Mouse (Mus musculus) frontal cortex, postnatal 36 days (tissue): ENCODE data around the gene Epp13.
"Not testable (repeated sequence)": the region's sequence is repeated elsewhere in the genome, so short reads cannot be mapped to it uniquely, and the experiment has no call there.

Experiments used
- DNase-seq, 2 experiments: peaks; one replicate each; pipeline ENCODE4 v3.0.0; 2022; ENCODE audit warnings: low spot score in 2 of 2

Gene Epp13

DNA sequence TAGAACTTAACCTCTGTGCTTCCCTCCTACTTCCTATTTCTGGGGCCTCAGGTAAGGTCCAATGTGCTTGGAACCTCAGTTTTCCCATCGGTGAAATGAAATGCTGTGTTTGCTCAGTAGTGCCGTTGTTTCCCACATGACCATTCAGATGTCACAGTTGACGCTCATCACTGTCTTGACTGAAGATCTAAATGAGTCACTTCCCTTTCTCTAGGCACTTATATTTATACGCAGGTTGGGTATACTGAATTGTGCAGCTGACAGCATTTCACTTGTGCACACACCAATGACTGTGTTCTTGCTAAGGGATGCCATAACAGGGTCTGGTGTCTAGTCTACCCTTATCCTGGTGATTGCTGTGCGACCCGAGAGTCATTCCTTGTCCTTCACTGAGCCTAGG lies 32.9 kb downstream of the Epp13 start:
- DNase-seq = no peak

DNA sequence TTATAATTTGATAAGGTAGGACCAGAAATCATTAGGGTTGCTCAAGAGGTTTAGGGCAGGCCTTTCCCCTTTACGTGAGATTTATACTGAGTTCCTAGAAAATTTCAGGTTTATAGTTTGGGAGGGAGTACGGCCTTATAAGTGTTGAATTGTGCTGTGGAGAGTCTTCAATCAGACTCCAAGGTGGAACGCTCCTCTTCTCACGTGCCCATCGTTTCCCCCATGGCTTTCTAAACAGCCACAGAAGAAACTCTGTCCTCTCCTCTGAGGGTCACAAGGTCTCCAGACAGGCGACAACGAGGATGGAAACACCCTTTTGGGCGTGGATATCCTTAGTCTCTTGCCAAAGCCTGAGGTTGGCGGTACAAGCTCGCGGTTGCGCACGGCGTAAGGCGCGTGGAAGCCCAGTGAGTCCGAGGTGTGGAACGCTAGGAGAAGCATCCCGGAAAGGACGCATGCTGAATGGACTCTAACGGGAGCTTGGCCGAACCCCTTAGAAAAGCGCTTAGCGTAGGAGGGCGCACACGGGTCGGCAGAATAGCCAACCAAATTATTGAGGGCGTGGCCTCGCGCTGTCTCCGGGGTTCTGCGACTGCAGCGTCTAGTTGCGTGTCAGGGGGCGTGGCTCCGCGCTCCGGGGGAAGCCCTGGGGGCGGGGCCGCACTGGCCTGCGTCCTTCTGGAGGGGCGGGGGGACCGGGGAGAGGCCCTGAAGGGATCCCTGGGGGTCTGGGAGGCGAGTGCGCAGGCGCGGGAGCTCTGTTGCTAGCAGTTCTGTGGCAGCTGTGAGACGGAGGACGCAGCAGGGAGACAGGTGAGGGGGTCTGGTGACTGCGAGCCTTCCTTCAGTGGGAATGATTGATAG lies 33.6 kb downstream of the Epp13 start, which contains the start of gene Zfp667:
Gene Zfp667 (plus strand): TSS at position 738 of the 864 bp plus-strand sequence.
- DNase-seq = peak; percentile 95 to 97

DNA sequence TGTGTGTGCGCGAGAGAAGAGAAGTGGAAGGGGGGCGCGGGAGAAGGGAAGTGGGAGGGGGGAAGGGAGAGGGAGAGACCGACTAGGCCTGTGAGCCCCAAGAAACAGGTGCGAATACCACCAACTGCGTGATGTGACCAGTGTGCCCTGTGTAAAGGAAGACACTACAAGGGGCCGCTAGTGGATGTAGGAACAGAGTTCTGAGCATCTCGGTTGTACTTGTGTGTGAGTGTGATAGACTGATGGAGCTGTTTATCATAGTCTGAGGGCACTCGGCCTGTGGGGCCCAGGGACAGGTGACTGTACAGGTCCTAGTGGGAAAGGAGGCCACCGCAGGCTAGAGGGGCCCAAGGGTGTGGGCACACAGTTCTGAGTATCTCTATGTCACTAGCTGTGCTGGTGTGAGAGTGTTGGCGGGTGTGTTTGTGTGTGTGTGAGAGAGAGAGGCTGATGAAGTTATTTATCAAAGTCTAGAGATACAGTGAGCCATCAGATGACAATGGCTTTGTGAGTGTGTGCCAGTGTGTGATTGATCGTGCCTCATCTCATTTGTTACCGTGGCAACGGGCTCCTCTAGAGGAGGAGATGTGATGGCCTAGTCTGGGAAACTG lies 34.5 kb downstream of the Epp13 start:
- peak in 1 of 2 experiments; percentile 15 for DNase-seq

DNA sequence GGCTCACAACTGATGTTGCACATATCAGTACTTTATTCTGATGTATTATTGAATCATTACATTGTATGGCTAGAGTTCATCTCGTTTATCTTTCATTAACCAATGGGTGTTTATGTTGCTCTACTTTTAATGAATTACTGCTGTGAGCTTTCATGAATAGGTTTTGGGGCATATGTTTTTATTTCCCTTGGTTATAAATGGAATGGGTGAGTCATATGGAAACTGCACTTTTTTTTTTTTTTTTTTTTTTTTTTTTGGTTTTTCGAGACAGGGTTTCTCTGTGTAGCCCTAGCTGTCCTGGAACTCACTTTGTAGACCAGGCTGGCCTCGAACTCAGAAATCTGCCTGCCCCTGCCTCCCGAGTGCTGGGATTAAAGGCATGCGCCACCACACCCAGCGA lies 38.6 kb downstream of the Epp13 start:
- not testable (repeated sequence) for DNase-seq

DNA sequence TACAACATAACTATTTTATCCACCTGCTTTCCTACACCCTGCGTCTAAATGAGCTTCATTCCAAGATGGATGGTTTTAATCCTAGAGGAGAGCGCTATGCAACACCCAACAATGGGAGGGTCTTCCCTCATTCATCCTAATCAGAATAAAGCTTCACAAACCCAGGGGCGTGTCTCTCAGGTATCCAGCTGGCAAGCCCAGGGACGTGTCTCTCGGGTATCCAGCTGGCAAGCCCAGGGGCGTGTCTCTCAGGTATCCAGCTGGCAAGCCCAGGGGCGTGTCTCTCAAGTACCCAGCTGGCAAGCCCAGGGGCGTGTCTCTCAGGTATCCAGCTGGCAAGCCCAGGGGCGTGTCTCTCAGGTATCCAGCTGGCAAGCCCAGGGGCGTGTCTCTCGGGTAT lies 48.3 kb downstream of the Epp13 start:
- DNase-seq = not testable (repeated sequence)

DNA sequence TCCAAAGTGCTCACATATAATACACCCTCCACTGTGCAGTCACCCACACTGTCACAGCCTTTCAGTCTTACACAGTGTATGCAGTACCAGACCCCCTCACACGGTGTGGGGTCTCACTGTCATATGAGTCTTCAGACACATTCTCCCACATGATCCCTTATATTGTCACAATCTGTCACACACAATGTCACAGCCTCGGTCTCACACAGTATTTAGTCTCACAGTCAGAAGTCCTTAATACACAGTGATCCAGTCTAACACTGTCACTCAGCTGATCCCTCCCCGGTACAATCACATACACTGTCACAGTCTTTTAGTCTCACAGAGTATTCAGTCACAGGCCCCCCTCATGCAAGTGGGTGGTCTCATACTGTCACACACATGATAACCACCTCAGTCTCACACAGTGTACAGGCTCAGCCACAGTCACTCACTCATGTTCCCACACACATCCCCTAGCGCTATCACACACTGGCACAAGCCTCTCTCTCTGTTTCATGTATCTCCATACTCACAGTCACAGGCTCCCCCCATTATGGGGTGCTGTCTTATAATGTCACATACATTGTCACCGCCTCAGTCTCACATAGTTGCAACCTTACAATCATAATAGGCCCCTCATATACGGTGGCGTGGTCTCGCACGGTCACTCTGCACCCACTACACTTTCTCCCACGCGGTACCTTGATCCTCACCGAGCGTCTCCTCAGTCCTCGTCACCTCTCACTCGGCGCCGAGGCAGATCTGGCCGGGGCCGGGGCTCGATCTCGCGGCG lies 78.1 kb downstream of the Epp13 start:
- DNase-seq = peak in 1 of 2 experiments; percentile 52

DNA sequence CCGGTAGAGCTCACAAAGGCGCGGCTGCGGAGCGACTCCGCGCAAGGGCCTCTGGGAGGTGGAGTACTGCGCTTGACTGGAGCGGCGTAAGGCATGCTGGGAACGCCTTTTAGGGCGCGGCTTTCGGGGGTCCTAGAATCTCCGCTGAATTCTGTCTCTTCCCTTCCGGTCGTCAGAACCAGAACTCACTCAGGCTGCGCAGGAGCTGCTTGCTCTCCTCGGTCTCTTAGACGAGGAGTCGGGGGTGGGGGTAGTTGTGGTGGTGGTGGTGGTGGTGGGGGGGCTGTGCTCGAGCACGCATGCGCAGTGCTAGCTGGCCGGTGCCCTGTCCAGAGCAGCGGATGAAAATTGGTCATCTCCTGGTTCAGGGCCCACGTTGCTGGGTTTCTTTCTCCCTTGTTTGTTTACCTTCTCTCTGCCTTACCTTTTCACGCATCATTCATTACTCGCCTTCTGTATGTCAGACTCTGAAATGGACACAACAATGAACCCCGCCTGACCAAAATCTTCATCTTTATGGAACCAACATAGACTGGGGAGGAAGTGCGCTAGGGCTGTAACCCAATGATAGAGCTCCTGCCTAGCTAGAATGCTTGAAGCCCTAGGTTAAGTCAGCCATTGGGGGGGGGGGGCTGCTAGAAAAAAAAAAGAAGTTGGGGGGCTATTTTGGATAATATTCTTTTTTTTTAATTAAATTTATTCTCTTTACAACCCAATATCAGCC lies 78.9 kb downstream of the Epp13 start, which contains the start of gene Zfp583:
Gene Zfp583 (minus strand): TSS at position 53 of the 724 bp plus-strand sequence.
- peak; percentile 84 to 92 for DNase-seq
